Mouse (Mus musculus) c-Kit-positive CD71-negative TER-119-negative erythroid progenitor cells, embryonic 14.5 days (primary cell): Measurements from ENCODE around the gene Jdp2.
"Not testable (repeated sequence)": the region's sequence is repeated elsewhere in the genome, so short reads cannot be mapped to it uniquely, and the experiment has no call there.

ENCODE experiments used
- DNase-seq: peaks from one replicate; pipeline ENCODE4 v3.0.0-alpha.2; 2013; ENCODE audit warnings: low read depth

Gene Jdp2

DNA sequence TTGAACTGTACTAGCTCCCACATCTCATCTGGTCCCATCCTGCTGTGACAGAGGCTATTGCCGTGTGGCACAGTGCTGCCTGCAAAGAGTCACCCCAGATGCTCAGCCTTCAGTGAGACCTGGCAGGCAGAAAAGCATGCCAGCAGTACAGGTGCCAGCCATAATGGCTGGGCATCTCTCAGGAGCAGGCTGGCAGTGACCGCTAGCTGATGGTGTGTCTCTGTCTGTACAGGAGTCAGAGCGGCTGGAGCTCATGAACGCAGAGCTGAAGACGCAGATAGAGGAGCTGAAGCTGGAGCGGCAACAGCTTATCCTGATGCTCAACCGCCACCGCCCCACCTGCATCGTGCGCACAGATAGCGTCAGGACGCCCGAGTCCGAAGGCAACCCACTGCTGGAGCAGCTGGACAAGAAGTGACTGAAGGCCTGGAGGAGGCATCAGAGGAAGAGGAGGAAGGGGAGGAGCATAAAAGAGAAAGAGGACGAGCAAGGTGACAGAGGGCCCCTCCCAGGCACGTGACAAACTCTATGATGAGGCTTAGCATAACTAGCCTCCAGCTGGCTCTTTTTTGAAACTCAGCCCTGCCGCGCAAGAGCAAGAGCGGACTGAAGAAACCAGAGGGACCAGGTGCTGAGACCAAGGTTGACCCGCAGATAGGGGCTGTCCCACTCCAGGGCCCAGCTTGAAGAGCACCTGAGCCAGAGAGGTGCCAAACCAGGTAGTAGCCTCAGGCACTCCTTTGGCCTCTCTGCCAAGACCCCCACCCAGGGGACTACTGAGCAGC lies 39.9 kb downstream of the Jdp2 start:
- DNase-seq = no peak

DNA sequence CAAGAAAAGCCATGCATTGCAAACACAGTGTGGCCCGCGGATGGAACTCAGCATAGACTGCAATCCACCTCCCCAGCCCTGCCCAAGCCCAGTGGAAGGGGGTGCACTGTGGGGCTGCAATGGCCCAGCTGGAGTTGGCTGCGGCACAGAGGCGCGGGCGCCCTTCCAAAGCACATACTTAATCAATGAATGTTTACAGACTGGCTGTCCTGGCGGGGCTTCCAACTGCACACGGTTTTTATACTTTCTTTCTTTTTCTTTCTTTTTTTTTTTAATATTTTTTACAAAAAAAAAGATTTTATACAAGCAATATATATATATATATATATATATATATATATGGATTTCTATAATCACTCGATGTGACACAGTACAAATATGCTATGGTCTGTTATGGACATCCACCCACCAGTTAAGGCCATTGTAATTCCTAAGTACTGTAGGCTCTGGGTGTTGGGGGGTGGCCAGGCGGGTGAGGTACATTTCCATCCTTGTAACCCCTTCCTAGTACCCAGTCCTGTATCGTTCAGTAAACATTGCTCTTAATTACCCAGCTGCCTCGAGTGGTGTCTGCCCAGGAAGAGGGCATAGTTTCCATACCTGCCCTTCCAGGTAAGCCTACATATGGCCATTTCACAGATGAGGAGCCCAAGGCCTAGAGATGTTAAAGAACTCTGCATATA lies 40.6 kb downstream of the Jdp2 start:
- DNase-seq = no peak

- DNase-seq = no peak
These were observed 42.2 kb downstream of the Jdp2 start for GRCm38 (mm10) chr12:85640852-85641563.

DNA sequence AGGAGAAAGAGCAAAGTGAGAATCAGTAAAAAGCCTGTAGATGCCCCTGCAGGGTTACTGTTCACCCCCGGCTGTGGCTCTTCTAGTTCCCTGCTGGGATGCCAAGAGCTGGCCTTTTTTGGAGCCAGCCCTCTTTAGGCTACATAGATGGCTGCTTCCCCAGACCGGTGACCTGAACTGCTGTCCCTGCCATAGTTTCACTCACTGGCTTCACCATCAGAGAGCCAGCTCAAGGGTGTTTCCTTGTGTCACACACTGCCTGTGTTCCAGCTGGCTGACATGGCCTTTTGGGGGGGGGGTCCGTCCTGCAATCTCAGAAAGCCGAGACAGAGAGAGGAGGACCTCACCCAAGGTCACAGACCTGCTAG lies 42.7 kb downstream of the Jdp2 start:
- DNase-seq = no peak

DNA sequence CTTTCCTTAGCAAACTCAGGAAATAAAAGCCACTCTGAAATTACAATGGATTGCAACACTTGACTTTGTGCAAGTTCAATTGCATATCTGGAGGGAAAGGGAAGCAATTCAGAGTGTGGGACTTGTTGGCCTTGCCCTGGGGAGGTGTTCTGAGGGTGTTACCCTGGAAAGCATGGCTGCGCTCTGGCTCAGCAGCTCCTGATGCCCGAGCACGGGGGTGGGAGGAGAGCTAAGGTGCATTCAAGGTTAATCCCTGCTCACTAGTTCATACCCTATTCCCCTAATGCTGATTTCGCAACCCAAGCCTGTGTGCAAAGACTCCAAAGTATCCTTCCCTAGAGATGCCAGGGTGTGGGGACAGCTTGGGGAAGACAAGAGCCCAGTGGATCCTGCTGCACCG lies 44.9 kb downstream of the Jdp2 start:
- no peak for DNase-seq

DNA sequence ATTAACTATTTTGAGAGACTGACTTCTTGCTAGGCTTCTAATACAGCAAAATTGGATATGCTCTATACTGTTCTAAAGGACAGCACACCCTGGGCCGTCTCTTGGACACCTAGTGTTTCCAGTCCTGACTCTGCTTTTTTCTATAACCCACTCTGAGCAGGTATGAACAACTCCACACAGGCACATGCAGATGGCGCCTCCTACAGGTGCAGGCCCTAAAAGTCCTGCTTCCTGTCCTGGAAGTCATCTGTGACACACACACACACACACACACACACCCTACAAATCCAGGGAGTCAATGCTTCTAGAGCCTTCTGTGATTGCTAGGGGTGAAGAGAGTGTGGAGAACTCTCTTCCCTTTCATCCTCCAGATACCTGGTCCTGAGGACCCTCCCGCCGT lies 46.8 kb downstream of the Jdp2 start:
- DNase-seq = no peak

DNA sequence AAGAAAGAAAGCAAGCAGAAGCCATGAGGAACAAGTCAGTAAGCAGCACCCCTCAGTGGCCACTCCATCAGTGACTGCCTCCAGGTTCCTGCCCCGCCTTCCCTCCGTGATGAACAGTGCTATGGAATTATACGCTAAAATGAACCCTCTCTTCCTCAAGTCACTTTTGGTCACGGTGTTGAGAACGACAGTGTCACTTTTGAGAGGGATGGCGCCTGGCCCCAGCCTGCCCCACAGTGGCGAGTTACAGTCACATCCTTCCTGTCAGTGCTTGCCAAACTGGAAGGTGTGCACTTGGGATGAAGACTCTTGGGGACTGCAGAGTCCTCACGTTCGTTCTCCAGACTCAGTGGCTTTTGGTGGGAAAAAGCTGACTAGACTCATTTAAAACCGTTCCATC lies 48.5 kb downstream of the Jdp2 start:
- no peak for DNase-seq

GRCm38 (mm10) chr12:85647955-85648354 lies 49.1 kb downstream of the Jdp2 start:
- no peak for DNase-seq

GRCm38 (mm10) chr12:85659319-85659718 lies 60.5 kb downstream of the Jdp2 start:
- DNase-seq = no peak

DNA sequence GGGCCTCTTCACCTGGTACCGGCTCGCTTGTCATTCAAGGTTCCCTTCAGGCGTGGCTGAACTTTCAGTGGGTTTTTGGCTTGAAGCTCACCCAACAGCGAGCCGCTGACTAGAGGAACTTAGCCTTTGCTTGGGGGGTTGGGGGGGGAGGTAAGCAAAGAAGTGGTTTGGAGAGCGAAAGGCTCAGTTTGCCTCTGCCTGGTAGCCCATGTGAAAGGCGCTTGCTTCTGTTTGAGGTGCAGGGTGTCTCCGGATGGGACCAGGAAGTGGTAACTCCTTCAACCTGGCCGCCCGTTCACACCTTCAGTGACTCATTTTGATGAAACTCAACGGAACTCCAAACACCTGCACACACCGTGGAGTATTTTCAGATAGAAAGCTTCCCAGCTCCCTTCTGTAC lies 62.0 kb downstream of the Jdp2 start:
- DNase-seq = no peak

- not testable (repeated sequence) for DNase-seq
These were observed 63.4 kb downstream of the Jdp2 start for GRCm38 (mm10) chr12:85662232-85662631.

- peak; percentile 60 for DNase-seq
These were observed 64.1 kb downstream of the Jdp2 start for GRCm38 (mm10) chr12:85662896-85663295.

DNA sequence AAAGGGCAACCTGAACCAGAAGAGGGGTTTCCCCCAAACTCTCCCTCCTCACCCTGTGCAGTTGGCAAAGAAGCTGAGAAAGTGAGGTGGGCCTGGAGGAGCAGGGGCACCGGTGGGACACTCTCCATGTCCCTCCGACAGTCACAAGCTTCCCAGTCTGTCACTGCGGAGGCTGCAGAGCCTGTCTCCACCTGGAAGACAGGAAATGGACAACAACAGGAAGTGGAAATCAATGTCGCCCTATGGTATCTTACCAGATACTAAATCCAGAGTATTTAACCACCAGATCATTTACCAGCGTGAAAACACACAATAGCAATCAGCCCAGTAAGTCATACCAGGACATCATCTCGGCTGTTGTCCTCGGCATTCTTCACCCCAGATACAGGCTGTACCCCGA lies 67.3 kb downstream of the Jdp2 start:
- DNase-seq = no peak

DNA sequence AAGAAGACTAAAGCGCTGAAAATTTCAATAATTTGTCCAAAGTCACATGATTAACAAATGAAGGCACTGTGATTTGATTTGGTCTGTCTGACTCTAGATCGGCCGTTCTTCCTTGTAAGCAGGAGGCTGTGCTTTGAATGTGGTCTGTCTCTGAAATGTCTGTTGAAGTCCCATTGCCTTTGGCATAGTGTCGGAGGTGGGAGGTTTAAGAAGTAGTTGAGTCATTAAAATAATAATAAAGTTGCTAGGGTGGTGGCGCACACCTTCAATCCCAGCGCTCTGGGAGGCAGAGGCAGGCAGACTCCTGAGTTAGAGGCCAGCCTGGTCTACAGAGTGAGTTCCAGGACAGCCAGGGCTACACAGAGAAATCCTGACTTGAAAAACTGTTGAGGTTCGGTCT lies 68.2 kb downstream of the Jdp2 start:
- DNase-seq = no peak

GRCm38 (mm10) chr12:85668696-85669095 lies 69.9 kb downstream of the Jdp2 start:
- DNase-seq = no peak

GRCm38 (mm10) chr12:85670080-85670479 lies 71.3 kb downstream of the Jdp2 start:
- no peak for DNase-seq

DNA sequence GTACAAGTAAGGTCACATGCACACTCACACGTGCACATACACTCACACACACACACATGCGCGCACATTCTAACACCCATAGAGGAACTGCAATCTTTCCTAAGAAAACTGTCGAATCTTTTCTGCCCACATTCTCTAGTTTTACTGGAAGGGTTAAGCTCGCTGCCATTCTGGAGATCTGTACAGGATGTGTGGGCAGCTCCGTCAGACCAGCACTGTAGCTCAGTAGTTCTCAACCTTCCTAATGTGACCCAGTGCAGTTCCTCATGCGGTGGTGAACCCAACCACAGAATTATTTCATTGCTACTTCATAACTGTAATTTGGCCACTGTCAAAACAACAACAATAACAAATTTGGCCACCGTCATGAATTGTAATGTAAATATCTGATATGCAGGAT lies 75.1 kb downstream of the Jdp2 start:
- no peak for DNase-seq

DNA sequence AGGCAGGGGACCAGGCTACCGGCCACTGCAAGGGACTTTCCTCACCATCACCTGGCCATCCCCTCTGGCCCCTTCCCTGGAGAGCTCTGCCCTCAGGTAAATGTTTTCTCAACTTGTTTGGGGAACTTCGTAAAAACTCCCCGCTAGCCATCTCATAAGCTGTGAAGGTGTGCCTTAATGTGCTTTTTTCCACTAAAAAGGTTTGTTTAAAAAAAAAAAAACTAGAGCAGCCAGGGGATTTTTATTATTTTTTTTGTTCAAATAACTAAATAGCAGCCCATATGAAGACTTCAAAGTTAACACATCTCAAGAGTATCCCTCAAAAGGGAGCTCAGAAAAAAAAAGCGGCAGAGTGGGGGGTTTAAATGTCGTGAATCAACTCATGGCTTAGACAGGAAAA lies 80.3 kb downstream of the Jdp2 start:
- DNase-seq = no peak

DNA sequence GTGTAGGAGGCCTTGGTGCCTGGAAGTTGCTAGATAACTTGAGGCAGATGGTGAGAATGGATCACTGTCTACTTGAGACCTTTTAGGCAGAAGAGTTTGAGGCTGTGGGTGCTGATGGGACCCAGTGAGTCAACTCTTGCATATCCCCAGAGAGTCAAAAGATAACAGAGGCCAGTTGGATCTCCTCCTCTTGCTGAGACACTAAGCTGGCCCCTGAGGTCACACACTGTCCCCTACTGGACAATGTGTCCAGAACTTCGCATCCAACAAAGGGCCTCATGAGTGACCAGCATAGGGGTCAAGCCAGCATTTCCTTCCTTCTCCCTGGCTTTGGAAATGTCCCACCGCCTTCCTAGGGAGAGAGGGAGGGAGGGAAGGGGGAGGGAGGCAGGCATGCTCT lies 81.0 kb downstream of the Jdp2 start:
- no peak for DNase-seq

DNA sequence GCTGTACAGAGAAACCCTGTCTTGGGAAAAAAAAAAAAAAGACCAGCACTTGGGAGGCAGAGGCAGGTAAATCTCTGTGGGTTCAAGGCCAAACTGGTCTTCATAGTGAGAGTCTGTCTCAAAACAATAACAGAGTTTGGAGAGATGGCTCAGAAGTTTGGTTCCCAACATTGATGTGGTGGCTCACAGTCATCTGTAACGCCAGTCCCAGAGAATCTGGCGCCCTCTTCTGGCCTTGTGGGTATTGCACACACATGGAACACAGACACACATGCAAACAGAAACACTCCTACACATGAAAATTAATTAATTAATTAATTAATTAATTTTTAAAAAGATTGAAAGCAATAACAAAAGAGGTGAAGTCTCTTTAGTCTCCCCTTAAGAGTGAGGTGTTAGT lies 83.5 kb downstream of the Jdp2 start:
- DNase-seq = no peak

DNA sequence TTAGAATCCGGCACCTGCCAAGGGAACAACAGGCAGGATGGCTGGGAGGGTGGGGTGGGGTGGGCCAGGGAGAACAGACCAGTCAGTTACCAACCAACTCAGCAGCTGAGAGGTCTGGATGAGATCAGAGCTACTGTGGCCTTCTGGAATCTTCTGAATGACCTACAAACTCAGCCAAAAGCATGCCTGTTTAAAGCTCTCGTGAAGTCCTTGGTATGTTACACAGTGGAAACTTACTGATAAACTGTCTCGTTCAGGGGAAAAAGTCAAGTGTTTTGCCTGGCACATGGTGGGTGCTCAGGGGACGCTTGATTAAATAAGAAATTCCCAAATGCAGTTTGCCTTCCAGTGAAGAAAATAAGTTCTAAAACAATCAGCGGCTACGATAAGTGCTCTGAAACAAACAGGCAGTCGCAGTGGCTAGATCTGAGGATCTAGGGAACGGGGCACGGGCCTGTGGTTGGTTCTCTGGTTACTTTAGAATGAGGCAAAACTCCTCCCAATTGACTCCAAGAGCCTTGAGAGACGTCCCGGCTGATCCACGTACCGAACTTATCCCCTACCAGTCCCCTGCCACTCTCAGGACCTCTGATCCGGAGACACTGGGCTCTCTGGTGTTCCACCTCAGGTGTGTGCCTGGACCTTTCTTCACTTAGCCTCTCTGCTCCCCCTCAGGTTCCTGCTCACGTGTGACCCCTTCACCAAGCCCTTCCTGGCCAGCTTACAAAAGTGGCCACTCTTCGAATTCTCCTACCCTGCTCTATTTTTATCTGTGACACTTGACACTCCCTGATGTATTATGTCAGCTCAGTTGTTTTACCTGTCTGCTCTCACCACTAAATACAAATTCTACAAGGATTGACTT lies 85.8 kb downstream of the Jdp2 start:
- no peak for DNase-seq
